Mouse (Mus musculus): ENCODE measurements at regions not wholly inside any gene's neighbourhood (a gene's known extent, or its start where the extent isn't known, plus 50 kb on each side); places are given as distances from the start of the nearest gene placed in this dataset.

DNA sequence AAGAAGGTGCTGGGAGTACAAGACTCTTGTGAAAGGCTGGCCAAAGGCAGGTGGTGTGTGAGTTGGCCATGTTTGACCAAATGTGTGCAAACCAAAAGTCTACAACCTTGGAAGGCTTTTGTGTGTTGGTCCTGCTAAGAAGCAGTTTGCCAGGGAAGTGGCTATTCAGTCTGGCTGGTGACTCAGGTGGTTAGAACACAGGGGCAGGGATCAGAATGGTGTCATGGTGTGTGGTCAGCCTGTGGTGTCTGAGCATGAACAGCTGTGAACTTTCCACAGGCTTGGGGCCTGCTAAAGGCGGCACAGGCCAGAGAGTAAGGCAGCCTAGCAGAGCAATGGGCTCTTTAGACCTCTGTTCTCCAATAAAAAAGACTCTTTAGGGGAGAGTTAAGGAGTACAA is 171.6 kb upstream of the Klf14 start:
- Histone ChIP-seq H3K27ac (ENCODE audit: insufficient read depth, low read length) (no peak overlapping the region), H3K36me3 (ENCODE audit: control insufficient read depth, insufficient read depth, low read length, poor library complexity, severe bottlenecking) (no peaks in the 10 kb centered on the region), H3K9ac (ENCODE audit: low read depth, poor library complexity, severe bottlenecking) (no peak overlapping the region), H3K9me3 (replicated peaks; ENCODE audit: control insufficient read depth, insufficient read depth, low read length, poor library complexity, severe bottlenecking) (no peaks in the 10 kb centered on the region), H3K27me3 (ENCODE audit: control insufficient read depth, insufficient read depth, low read length, poor library complexity, severe bottlenecking) (no peaks in the 10 kb centered on the region), H3K4me3 (ENCODE audit: low read depth, low read length) (no peak overlapping the region), H3K4me1 (ENCODE audit: control insufficient read depth, insufficient read depth, low read length) (no peaks in the 10 kb centered on the region)
- no peak for TF ChIP-seq POLR2A (IDR thresholded peaks at IDR 0.05; ENCODE audit: insufficient read depth, low read length)
- no peak for TF ChIP-seq EP300 (IDR thresholded peaks at IDR 0.05; ENCODE audit: insufficient read depth, low read depth, low read length)
- TF ChIP-seq CTCF (IDR thresholded peaks at IDR 0.05; ENCODE audit: low read depth, low read length): no peak

DNA sequence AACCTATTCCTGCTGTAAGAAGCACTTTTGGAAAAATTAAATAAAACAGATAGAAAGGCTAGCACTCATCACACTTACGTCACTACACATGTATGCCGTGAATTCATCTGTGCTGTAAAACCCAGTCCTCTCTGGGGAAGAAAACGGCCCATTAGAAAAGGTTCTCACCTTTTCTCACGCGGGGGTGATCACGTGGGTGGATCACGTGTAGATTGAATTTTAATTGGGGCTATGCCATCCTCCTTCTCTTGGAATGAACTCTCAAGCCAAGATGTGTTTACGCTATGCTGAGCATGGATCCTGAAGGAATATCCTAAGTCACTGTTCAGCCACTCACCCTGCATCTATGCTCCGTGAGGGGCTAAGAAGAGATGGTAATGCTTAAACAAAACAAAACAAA is 172.8 kb upstream of the Klf14 start:
- H3K27me3 ChIP-seq (ENCODE audit: control insufficient read depth, insufficient read depth, low read length, poor library complexity, severe bottlenecking): no peaks in the 10 kb centered on the region
- no peaks in the 10 kb centered on the region for H3K36me3 ChIP-seq (ENCODE audit: control insufficient read depth, insufficient read depth, low read length, poor library complexity, severe bottlenecking)
- no peaks in the 10 kb centered on the region for H3K4me1 ChIP-seq (ENCODE audit: control insufficient read depth, insufficient read depth, low read length)
- H3K4me3 ChIP-seq (ENCODE audit: low read depth, low read length): no peak overlapping the region
- no peaks in the 10 kb centered on the region for H3K9me3 ChIP-seq (replicated peaks; ENCODE audit: control insufficient read depth, insufficient read depth, low read length, poor library complexity, severe bottlenecking)
- H3K27ac ChIP-seq (ENCODE audit: insufficient read depth, low read length): no peak overlapping the region
- H3K9ac ChIP-seq (ENCODE audit: low read depth, poor library complexity, severe bottlenecking): no peak overlapping the region
- TF ChIP-seq POLR2A (IDR thresholded peaks at IDR 0.05; ENCODE audit: insufficient read depth, low read length): no peak
- no peak for TF ChIP-seq EP300 (IDR thresholded peaks at IDR 0.05; ENCODE audit: insufficient read depth, low read depth, low read length)
- no peak for TF ChIP-seq CTCF (IDR thresholded peaks at IDR 0.05; ENCODE audit: low read depth, low read length)

DNA sequence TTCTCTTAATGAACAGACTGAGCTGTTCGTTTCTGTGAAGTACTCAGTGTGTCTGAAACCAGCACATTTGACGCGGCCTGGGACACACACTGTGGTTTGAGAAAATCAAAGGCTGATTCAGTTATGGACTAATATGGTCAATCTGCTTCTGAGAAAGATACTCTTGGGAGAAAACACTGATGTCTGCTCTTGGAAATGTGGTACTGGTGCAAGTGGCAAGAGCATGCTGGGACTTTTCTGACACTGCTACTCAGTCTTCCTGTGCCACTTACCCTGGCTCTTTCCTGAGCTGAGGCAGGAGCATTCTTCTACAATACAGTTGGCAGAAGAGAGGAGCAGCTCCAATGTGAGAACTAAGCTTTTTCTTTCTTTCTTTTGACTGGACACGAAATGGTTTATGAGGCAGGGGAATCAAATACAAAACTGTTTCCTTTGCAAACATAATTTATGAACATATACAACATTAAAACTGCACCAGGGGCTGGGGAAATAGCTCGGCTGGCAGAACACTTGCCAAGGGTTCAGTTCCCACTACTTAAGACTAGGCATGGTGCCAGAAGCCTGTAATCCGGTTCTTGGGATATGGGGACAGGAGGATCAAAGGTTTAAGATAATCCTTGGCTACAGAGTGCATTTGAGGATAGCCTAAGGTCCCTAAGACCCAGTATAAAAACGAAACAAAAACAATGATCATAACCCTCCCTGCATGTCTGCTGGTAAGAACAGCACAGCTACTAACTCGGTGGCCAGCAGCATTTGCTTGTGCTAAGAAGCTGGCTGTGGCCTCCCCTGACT is 173.7 kb upstream of the Klf14 start:
- TF ChIP-seq EP300 (IDR thresholded peaks at IDR 0.05; ENCODE audit: insufficient read depth, low read depth, low read length) (no peak), CTCF (IDR thresholded peaks at IDR 0.05; ENCODE audit: low read depth, low read length) (no peak), POLR2A (IDR thresholded peaks at IDR 0.05; ENCODE audit: insufficient read depth, low read length) (no peak)
- H3K27ac ChIP-seq (ENCODE audit: insufficient read depth, low read length): no peak overlapping the region
- H3K36me3 ChIP-seq (ENCODE audit: control insufficient read depth, insufficient read depth, low read length, poor library complexity, severe bottlenecking): no peaks in the 10 kb centered on the region
- no peak overlapping the region for H3K9ac ChIP-seq (ENCODE audit: low read depth, poor library complexity, severe bottlenecking)
- H3K9me3 ChIP-seq (replicated peaks; ENCODE audit: control insufficient read depth, insufficient read depth, low read length, poor library complexity, severe bottlenecking): no peaks in the 10 kb centered on the region
- no peaks in the 10 kb centered on the region for H3K4me1 ChIP-seq (ENCODE audit: control insufficient read depth, insufficient read depth, low read length)
- H3K4me3 ChIP-seq (ENCODE audit: low read depth, low read length): no peak overlapping the region
- no peaks in the 10 kb centered on the region for H3K27me3 ChIP-seq (ENCODE audit: control insufficient read depth, insufficient read depth, low read length, poor library complexity, severe bottlenecking)

DNA sequence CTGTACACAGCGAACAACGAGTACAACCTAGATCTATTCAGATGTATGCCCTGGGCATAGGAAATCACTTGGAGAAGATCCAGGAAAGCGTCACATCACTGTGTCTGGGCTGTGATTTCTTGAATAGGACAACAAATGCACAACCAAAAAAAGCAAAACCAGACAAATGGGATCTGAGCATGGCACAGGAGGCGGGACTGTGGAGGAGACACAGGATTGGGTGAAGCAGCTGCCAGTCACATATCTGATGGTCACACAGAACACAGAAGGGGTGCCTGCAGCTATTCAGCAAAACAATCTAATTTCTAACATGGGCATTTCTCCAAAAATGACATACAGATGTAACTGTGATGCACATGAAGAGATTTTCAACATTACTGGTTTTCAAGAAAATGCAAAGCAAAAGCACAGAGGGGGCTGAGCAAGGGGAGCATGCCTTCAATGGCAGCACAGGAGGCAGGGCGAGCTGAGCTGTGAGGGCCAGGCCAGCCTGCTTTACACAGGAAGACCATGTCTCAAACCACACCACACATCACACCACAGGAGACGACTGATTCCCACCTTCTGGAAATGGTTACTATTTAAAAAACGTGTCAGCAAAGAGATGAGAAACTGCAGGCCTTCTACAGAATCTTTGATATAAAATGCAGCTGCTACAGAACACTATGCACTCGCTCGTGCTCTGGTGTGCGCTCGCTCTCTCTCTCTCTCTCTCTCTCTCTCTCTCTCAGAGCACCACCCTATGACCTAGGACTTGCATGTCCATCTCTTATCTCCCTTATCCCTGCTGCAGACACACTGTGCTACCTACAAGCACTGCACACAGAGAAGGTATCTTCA is 175.2 kb upstream of the Klf14 start:
- Histone ChIP-seq H3K27ac (ENCODE audit: insufficient read depth, low read length) (no peak overlapping the region), H3K27me3 (ENCODE audit: control insufficient read depth, insufficient read depth, low read length, poor library complexity, severe bottlenecking) (no peaks in the 10 kb centered on the region), H3K4me1 (ENCODE audit: control insufficient read depth, insufficient read depth, low read length) (no peaks in the 10 kb centered on the region), H3K9ac (ENCODE audit: low read depth, poor library complexity, severe bottlenecking) (no peak overlapping the region), H3K36me3 (ENCODE audit: control insufficient read depth, insufficient read depth, low read length, poor library complexity, severe bottlenecking) (no peaks in the 10 kb centered on the region), H3K9me3 (replicated peaks; ENCODE audit: control insufficient read depth, insufficient read depth, low read length, poor library complexity, severe bottlenecking) (no peaks in the 10 kb centered on the region), H3K4me3 (ENCODE audit: low read depth, low read length) (no peak overlapping the region)
- no peak for TF ChIP-seq POLR2A (IDR thresholded peaks at IDR 0.05; ENCODE audit: insufficient read depth, low read length)
- TF ChIP-seq CTCF (IDR thresholded peaks at IDR 0.05; ENCODE audit: low read depth, low read length): no peak

DNA sequence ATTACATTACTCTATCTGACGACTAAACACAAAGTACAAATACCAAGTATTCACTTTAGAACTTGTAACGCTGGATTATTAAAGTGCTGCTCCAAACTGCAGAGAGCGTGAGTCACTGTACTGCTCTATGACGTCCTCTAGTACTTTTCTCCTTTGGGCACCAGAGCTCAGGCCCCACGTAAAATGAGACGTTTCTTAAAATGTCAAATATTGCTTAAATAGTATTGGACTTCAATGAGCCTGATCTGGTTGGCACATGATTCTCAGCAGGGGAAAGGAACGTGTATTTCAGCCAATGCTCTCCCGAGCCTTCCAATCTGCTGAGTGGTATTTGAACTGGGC is 175.8 kb upstream of the Klf14 start:
- H3K27me3 ChIP-seq (ENCODE audit: control insufficient read depth, insufficient read depth, low read length, poor library complexity, severe bottlenecking): no peaks in the 10 kb centered on the region
- H3K4me1 ChIP-seq (ENCODE audit: control insufficient read depth, insufficient read depth, low read length): no peaks in the 10 kb centered on the region
- H3K4me3 ChIP-seq (ENCODE audit: low read depth, low read length): no peak overlapping the region
- H3K9ac ChIP-seq (ENCODE audit: low read depth, poor library complexity, severe bottlenecking): no peak overlapping the region
- H3K27ac ChIP-seq (ENCODE audit: insufficient read depth, low read length): no peak overlapping the region
- no peaks in the 10 kb centered on the region for H3K36me3 ChIP-seq (ENCODE audit: control insufficient read depth, insufficient read depth, low read length, poor library complexity, severe bottlenecking)
- TF ChIP-seq POLR2A (IDR thresholded peaks at IDR 0.05; ENCODE audit: insufficient read depth, low read length) (no peak), CTCF (IDR thresholded peaks at IDR 0.05; ENCODE audit: low read depth, low read length) (no peak), EP300 (IDR thresholded peaks at IDR 0.05; ENCODE audit: insufficient read depth, low read depth, low read length) (no peak)
- no peaks in the 10 kb centered on the region for H3K9me3 ChIP-seq (replicated peaks; ENCODE audit: control insufficient read depth, insufficient read depth, low read length, poor library complexity, severe bottlenecking)

DNA sequence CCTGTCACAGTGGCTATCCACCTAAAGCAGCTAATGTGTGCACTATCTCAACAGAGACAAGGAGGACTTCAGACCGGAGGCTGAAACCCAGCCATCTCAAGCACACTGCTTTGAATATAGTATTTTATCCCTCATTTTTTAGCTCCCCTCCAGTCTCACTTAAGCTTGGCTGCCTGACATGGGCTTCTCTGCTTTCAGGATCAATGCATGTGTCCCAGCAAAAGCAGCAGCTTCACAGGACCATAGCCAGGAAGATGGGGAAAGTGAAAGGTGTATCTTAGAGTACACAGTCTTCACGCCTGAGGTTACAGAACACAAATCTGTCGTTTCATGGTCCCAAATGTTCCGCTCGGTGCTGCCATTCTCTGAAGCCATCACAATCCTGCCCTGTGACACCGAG is 176.7 kb upstream of the Klf14 start:
- H3K27me3 ChIP-seq (ENCODE audit: control insufficient read depth, insufficient read depth, low read length, poor library complexity, severe bottlenecking): no peaks in the 10 kb centered on the region
- H3K4me1 ChIP-seq (ENCODE audit: control insufficient read depth, insufficient read depth, low read length): no peaks in the 10 kb centered on the region
- H3K36me3 ChIP-seq (ENCODE audit: control insufficient read depth, insufficient read depth, low read length, poor library complexity, severe bottlenecking): no peaks in the 10 kb centered on the region
- no peak overlapping the region for H3K4me3 ChIP-seq (ENCODE audit: low read depth, low read length)
- no peak overlapping the region for H3K27ac ChIP-seq (ENCODE audit: insufficient read depth, low read length)
- no peak for TF ChIP-seq POLR2A (IDR thresholded peaks at IDR 0.05; ENCODE audit: insufficient read depth, low read length)
- TF ChIP-seq CTCF (IDR thresholded peaks at IDR 0.05; ENCODE audit: low read depth, low read length): no peak
- TF ChIP-seq EP300 (IDR thresholded peaks at IDR 0.05; ENCODE audit: insufficient read depth, low read depth, low read length): no peak
- H3K9ac ChIP-seq (ENCODE audit: low read depth, poor library complexity, severe bottlenecking): no peak overlapping the region
- no peaks in the 10 kb centered on the region for H3K9me3 ChIP-seq (replicated peaks; ENCODE audit: control insufficient read depth, insufficient read depth, low read length, poor library complexity, severe bottlenecking)
